Mouse (Mus musculus): ENCODE measurements around the gene Gpr135. TPM values are rescaled to one million over a fixed set of nuclear protein-coding genes. Genes with fewer than 3 reads are reported as not detected.

The Gpr135 gene
- 0.09 and 0.14 TPM in 2 replicates for polyA plus RNA-seq (2015; fragmentation: Nextera tagmentation; extraction: Ambion mirVana)

- Histone ChIP-seq H3K27ac (ENCODE audit: low read length) (no peak within 1 kb of the TSS), H3K9me3 (replicated peaks; ENCODE audit: control insufficient read depth, low read length) (no peaks in the 10 kb centered on the region), H3K4me1 (ENCODE audit: control insufficient read depth, low read depth, low read length) (peaks cover 4% of the 10 kb centered on the region), H3K4me3 (ENCODE audit: low read depth, low read length) (peak within 1 kb of the TSS; percentile 63), H3K27me3 (ENCODE audit: control insufficient read depth, insufficient read depth, low read depth, low read length) (peaks cover 28% of the 10 kb centered on the region), H3K4me2 (ENCODE audit: low read depth, low read length) (peak within 1 kb of the TSS; percentile 80), H3K9ac (ENCODE audit: low read depth, low read length) (no peak within 1 kb of the TSS; the same call in 1 of the 2 replicates), H3K36me3 (ENCODE audit: control insufficient read depth, insufficient read depth) (peaks cover 4% of the 10 kb centered on the region; the same call in 1 of the 2 replicates)
- under 1% methylated on average over 94 of the region's 94 CpGs for WGBS (ENCODE audit: insufficient replicate concordance)
- peak; percentile 70 for ATAC-seq (ENCODE audit: low read depth)
These were observed at the start of gene Gpr135 for GRCm38 (mm10) chr12:72070327-72071269. Gene Gpr135, minus strand, starts transcription at chr12:72071125.

GRCm38 (mm10) chr12:72115686-72116345, 44.9 kb upstream of the Gpr135 start:
- Histone ChIP-seq H3K4me2 (ENCODE audit: low read depth, low read length) (no peak overlapping the region), H3K27ac (ENCODE audit: low read length) (no peak overlapping the region), H3K9me3 (replicated peaks; ENCODE audit: control insufficient read depth, low read length) (no peaks in the 10 kb centered on the region), H3K4me3 (ENCODE audit: low read depth, low read length) (no peak overlapping the region), H3K27me3 (ENCODE audit: control insufficient read depth, insufficient read depth, low read depth, low read length) (no peaks in the 10 kb centered on the region), H3K36me3 (ENCODE audit: control insufficient read depth, insufficient read depth) (no peaks in the 10 kb centered on the region), H3K9ac (ENCODE audit: low read depth, low read length) (no peak overlapping the region), H3K4me1 (ENCODE audit: control insufficient read depth, low read depth, low read length) (no peaks in the 10 kb centered on the region)
- WGBS (ENCODE audit: insufficient replicate concordance) = 65% methylated on average over 22 of the region's 23 CpGs
- no peak for ATAC-seq (ENCODE audit: low read depth)

- no peak for ATAC-seq (ENCODE audit: low read depth)
- Histone ChIP-seq H3K36me3 (ENCODE audit: control insufficient read depth, insufficient read depth) (no peaks in the 10 kb centered on the region), H3K9me3 (replicated peaks; ENCODE audit: control insufficient read depth, low read length) (no peaks in the 10 kb centered on the region), H3K4me2 (ENCODE audit: low read depth, low read length) (no peak overlapping the region), H3K4me1 (ENCODE audit: control insufficient read depth, low read depth, low read length) (no peaks in the 10 kb centered on the region), H3K27me3 (ENCODE audit: control insufficient read depth, insufficient read depth, low read depth, low read length) (no peaks in the 10 kb centered on the region), H3K27ac (ENCODE audit: low read length) (no peak overlapping the region), H3K4me3 (ENCODE audit: low read depth, low read length) (no peak overlapping the region), H3K9ac (ENCODE audit: low read depth, low read length) (no peak overlapping the region)
- 70% methylated on average over 6 of the region's 6 CpGs for WGBS (ENCODE audit: insufficient replicate concordance)
These were observed 44.2 kb upstream of the Gpr135 start for GRCm38 (mm10) chr12:72115126-72115525.

DNA sequence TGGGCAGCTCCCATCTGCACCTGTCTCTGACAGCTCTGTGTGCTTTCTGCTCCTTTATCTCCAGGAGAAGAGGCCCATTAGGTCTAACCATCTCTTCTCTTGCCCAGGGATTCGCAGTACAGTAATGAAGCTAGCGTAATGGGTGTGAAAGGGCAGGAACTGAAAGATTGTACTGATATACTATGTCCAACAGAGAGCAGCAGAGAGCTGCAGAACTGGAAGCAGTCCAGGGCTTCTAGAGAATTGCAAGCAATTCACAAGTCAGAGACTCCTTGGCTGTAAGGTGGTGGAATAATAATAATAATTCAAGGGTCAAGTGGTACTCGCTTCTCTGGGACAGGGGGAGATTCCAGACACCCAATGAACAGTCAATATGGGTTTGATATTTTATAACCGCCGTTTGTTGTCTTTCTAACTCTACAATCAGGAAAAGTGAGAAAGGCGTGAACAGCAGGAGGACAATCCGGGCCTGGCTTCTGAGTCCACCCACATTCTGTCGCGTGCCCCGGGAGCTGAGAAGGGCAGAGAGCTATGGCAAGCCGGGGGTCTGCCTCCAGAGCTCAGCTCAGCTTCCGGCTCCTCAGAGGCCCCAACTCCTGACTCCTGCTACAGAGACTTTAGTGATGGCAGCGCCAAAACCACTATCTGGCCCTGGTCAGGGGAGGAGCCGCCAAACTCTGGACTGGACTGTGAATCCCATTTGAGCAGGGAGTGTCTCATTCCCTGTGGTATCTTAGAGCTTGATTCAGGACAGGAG, 33.8 kb upstream of the Gpr135 start:
- H3K4me3 ChIP-seq (ENCODE audit: low read depth, low read length) = no peak overlapping the region
- no peaks in the 10 kb centered on the region for H3K4me1 ChIP-seq (ENCODE audit: control insufficient read depth, low read depth, low read length)
- WGBS (ENCODE audit: insufficient replicate concordance) = 28% methylated on average over 14 of the region's 14 CpGs
- no peaks in the 10 kb centered on the region for H3K9me3 ChIP-seq (replicated peaks; ENCODE audit: control insufficient read depth, low read length)
- ATAC-seq (ENCODE audit: low read depth) = no peak
- no peak overlapping the region for H3K4me2 ChIP-seq (ENCODE audit: low read depth, low read length)
- H3K36me3 ChIP-seq (ENCODE audit: control insufficient read depth, insufficient read depth) = no peaks in the 10 kb centered on the region
- no peak overlapping the region for H3K9ac ChIP-seq (ENCODE audit: low read depth, low read length)
- no peaks in the 10 kb centered on the region for H3K27me3 ChIP-seq (ENCODE audit: control insufficient read depth, insufficient read depth, low read depth, low read length)
- no peak overlapping the region for H3K27ac ChIP-seq (ENCODE audit: low read length)

DNA sequence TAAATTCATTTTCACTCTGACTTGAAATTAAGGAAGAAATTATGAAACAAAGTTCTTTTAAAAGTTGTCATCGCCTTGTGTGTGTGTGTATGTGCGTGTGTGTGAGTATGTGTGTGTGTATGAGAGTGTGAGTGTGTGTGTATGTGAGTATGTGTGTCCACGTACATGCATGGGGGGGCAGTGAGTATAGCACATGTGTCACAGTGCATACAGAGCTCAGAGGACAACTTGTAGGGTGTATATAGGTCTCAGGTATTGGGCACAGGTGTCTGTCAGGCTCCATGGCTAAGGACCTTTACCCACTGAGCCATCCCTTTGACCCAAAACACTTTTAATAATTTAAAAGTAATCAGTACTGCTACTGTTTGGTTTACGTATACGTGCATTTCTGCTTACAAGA, 33.1 kb upstream of the Gpr135 start:
- WGBS (ENCODE audit: insufficient replicate concordance) = 66% methylated on average over 5 of the region's 5 CpGs
- Histone ChIP-seq H3K36me3 (ENCODE audit: control insufficient read depth, insufficient read depth) (no peaks in the 10 kb centered on the region), H3K4me2 (ENCODE audit: low read depth, low read length) (no peak overlapping the region)

GRCm38 (mm10) chr12:72102776-72103175, 31.9 kb upstream of the Gpr135 start:
- no peaks in the 10 kb centered on the region; the same call in 1 of the 2 replicates for H3K36me3 ChIP-seq (ENCODE audit: control insufficient read depth, insufficient read depth)
- no peak overlapping the region for H3K9ac ChIP-seq (ENCODE audit: low read depth, low read length)
- no peak for ATAC-seq (ENCODE audit: low read depth)
- H3K27me3 ChIP-seq (ENCODE audit: control insufficient read depth, insufficient read depth, low read depth, low read length) = no peaks in the 10 kb centered on the region
- no peak overlapping the region for H3K4me3 ChIP-seq (ENCODE audit: low read depth, low read length)
- WGBS (ENCODE audit: insufficient replicate concordance) = 55% methylated on average over 6 of the region's 6 CpGs
- H3K4me1 ChIP-seq (ENCODE audit: control insufficient read depth, low read depth, low read length) = no peaks in the 10 kb centered on the region
- H3K4me2 ChIP-seq (ENCODE audit: low read depth, low read length) = no peak overlapping the region
- no peak overlapping the region for H3K27ac ChIP-seq (ENCODE audit: low read length)
- H3K9me3 ChIP-seq (replicated peaks; ENCODE audit: control insufficient read depth, low read length) = no peaks in the 10 kb centered on the region

More for the DNA sequence above, 33.1 kb upstream of the Gpr135 start:
- H3K9ac ChIP-seq (ENCODE audit: low read depth, low read length) = no peak overlapping the region
- no peaks in the 10 kb centered on the region for H3K27me3 ChIP-seq (ENCODE audit: control insufficient read depth, insufficient read depth, low read depth, low read length)
- H3K27ac ChIP-seq (ENCODE audit: low read length) = no peak overlapping the region
- no peaks in the 10 kb centered on the region for H3K4me1 ChIP-seq (ENCODE audit: control insufficient read depth, low read depth, low read length)
- no peak overlapping the region for H3K4me3 ChIP-seq (ENCODE audit: low read depth, low read length)
- H3K9me3 ChIP-seq (replicated peaks; ENCODE audit: control insufficient read depth, low read length) = no peaks in the 10 kb centered on the region
- ATAC-seq (ENCODE audit: low read depth) = no peak

DNA sequence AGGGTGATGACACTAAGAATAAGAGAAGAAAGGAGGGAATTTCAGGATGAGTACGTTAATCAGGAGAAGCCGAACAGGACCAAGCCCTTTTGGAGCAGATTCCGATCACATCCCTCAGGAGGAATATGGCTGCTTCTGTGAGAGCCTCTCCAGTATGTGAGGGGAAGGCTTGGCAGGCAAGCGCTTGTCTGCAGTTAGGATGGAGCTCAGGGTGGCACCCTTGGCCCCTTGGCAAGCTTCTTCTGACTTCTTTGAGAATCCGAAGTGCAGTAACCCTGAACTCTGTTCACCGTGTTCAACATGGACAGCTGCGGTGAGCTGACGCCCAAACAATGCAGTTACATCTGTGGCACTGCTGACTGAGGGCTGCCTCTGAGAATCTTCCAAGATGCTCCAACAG, 26.0 kb upstream of the Gpr135 start:
- Histone ChIP-seq H3K27me3 (ENCODE audit: control insufficient read depth, insufficient read depth, low read depth, low read length) (no peaks in the 10 kb centered on the region), H3K36me3 (ENCODE audit: control insufficient read depth, insufficient read depth) (no peaks in the 10 kb centered on the region; the same call in 1 of the 2 replicates), H3K9me3 (replicated peaks; ENCODE audit: control insufficient read depth, low read length) (no peaks in the 10 kb centered on the region), H3K27ac (ENCODE audit: low read length) (no peak overlapping the region), H3K9ac (ENCODE audit: low read depth, low read length) (no peak overlapping the region), H3K4me3 (ENCODE audit: low read depth, low read length) (no peak overlapping the region), H3K4me1 (ENCODE audit: control insufficient read depth, low read depth, low read length) (no peaks in the 10 kb centered on the region), H3K4me2 (ENCODE audit: low read depth, low read length) (no peak overlapping the region)
- 79% methylated on average over 8 of the region's 8 CpGs for WGBS (ENCODE audit: insufficient replicate concordance)
- ATAC-seq (ENCODE audit: low read depth) = no peak

DNA sequence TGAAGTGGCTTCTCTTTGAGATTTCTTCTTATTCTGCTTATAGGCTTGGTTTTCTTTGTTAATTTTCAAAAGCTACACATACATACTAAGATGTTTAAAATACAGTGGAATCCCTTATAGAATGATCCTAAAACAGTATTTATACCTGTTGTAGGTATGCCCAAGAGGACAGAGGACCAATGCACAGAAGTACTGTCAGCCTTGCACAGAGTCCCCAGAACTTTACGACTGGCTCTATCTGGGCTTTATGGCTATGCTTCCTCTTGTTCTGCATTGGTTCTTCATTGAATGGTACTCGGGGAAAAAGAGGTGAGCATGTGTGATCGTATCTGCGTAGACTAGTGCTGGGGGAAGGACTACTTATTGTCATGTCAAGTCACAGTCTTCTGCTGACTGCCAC, 18.9 kb upstream of the Gpr135 start:
- WGBS (ENCODE audit: insufficient replicate concordance) = 74% methylated on average over 4 of the region's 4 CpGs
- no peak overlapping the region for H3K9ac ChIP-seq (ENCODE audit: low read depth, low read length)
- H3K36me3 ChIP-seq (ENCODE audit: control insufficient read depth, insufficient read depth) = no peaks in the 10 kb centered on the region
- peaks cover 1% of the 10 kb centered on the region for H3K27me3 ChIP-seq (ENCODE audit: control insufficient read depth, insufficient read depth, low read depth, low read length)
- H3K27ac ChIP-seq (ENCODE audit: low read length) = no peak overlapping the region
- no peak overlapping the region for H3K4me3 ChIP-seq (ENCODE audit: low read depth, low read length)
- no peak overlapping the region for H3K4me2 ChIP-seq (ENCODE audit: low read depth, low read length)
- no peaks in the 10 kb centered on the region for H3K9me3 ChIP-seq (replicated peaks; ENCODE audit: control insufficient read depth, low read length)
- ATAC-seq (ENCODE audit: low read depth) = no peak
- H3K4me1 ChIP-seq (ENCODE audit: control insufficient read depth, low read depth, low read length) = peaks cover 7% of the 10 kb centered on the region; the same call in 1 of the 2 replicates
